Mouse (Mus musculus): ENCODE data around the gene Taz. TPM values are rescaled to one million over a fixed set of nuclear protein-coding genes. Genes with fewer than 3 reads are reported as not detected.

Gene Taz
- total and polyA plus RNA-seq, 3 experiments: 28.0 to 34.1 TPM; not detected in 1

GRCm38 (mm10) chrX:74293431-74293830 is 11.7 kb downstream of the Taz start (continued):
- TF ChIP-seq CTCF (IDR thresholded peaks at IDR 0.05 in 2 of 3, conservative IDR thresholded peaks at IDR 0.05 in 1 of 3; ENCODE audit: control insufficient read depth in 1 of 3, insufficient read depth in 1 of 3, low read depth in 2 of 3, low read length in 3 of 3, poor library complexity in 1 of 3, severe bottlenecking in 1 of 3) (no peak), MAFK (IDR thresholded peaks at IDR 0.05; ENCODE audit: borderline replicate concordance, low read depth, low read length) (no peak), GABPA (IDR thresholded peaks at IDR 0.05; ENCODE audit: low read depth, low read length) (no peak), USF2 (IDR thresholded peaks at IDR 0.05; ENCODE audit: borderline replicate concordance in 1 of 2, insufficient read depth in 1 of 2, low read depth in 1 of 2, low read length in 2 of 2) (no peak), POLR2A (IDR thresholded peaks at IDR 0.05; ENCODE audit: control insufficient read depth in 1 of 2, insufficient read depth in 1 of 2, low read depth in 1 of 2, low read length in 2 of 2, poor library complexity in 1 of 2) (no peak), MEF2A (IDR thresholded peaks at IDR 0.05; ENCODE audit: extremely low read depth, insufficient replicate concordance, low read depth, low read length, poor library complexity, severe bottlenecking) (no peak), TCF12 (IDR thresholded peaks at IDR 0.05; ENCODE audit: low read depth, low read length) (peak; percentile 78), SMC3 (IDR thresholded peaks at IDR 0.05; ENCODE audit: low read depth, low read length) (no peak), BHLHE40 (IDR thresholded peaks at IDR 0.05; ENCODE audit: borderline replicate concordance, low read depth, low read length) (no peak), NELFE (IDR thresholded peaks at IDR 0.05; ENCODE audit: low read depth, low read length) (no peak), USF1 (IDR thresholded peaks at IDR 0.05; ENCODE audit: low read depth, low read length) (no peak), GATA1 (IDR thresholded peaks at IDR 0.05; ENCODE audit: low read depth, low read length) (peak; percentile 90), ZMIZ1 (IDR thresholded peaks at IDR 0.05; ENCODE audit: low read depth, low read length) (no peak), TBP (IDR thresholded peaks at IDR 0.05; ENCODE audit: low read depth, low read length) (no peak), MAZ (IDR thresholded peaks at IDR 0.05; ENCODE audit: low read depth, low read length) (no peak), MYB (IDR thresholded peaks at IDR 0.05; ENCODE audit: low read depth, low read length) (no peak), JUND (IDR thresholded peaks at IDR 0.05; ENCODE audit: low read depth, low read length) (no peak)

- H3K4me3 ChIP-seq (ENCODE audit: control insufficient read depth in 1 of 2, insufficient read depth in 1 of 2, low read depth in 2 of 2, low read length in 2 of 2): peak within 1 kb of the TSS; percentile 97 to 99
- no peaks in the 10 kb centered on the region for H3K9me3 ChIP-seq (replicated peaks; ENCODE audit: insufficient read depth, low read length)
- peak within 1 kb of the TSS; percentile 70 for H3K27ac ChIP-seq (ENCODE audit: control insufficient read depth, low read depth, low read length)
- DNase-seq (ENCODE audit: low read depth, low spot score): peak; percentile 95
- no peaks in the 10 kb centered on the region for H3K27me3 ChIP-seq (ENCODE audit: control insufficient read depth in 1 of 2, insufficient read depth in 2 of 2, low read length in 2 of 2)
- H3K4me1 ChIP-seq (ENCODE audit: control insufficient read depth in 1 of 2, insufficient read depth in 2 of 2, low read length in 2 of 2): peaks cover 3 to 8% of the 10 kb centered on the region in 2 experiments; a peak in 3 of 4 replicates
- peak within 1 kb of the TSS; percentile 96 for H3K9ac ChIP-seq (ENCODE audit: control insufficient read depth, low read depth, low read length, poor library complexity, severe bottlenecking)
- peaks cover 0 to 18% of the 10 kb centered on the region in 2 experiments; a peak in 3 of 4 replicates for H3K36me3 ChIP-seq (ENCODE audit: control insufficient read depth in 1 of 2, insufficient read depth in 2 of 2, low read length in 2 of 2)
- peaks cover 10% of the 10 kb centered on the region for H3K79me2 ChIP-seq (ENCODE audit: control insufficient read depth, insufficient read depth, low read length, poor library complexity)
- TF ChIP-seq MYC (IDR thresholded peaks at IDR 0.05; ENCODE audit: low read depth, low read length): no peak
- TF ChIP-seq MAFK (IDR thresholded peaks at IDR 0.05; ENCODE audit: borderline replicate concordance, low read depth, low read length): no peak
- no peak for TF ChIP-seq ZNF384 (IDR thresholded peaks at IDR 0.05; ENCODE audit: low read depth, low read length)
- TF ChIP-seq RAD21 (IDR thresholded peaks at IDR 0.05; ENCODE audit: low read depth, low read length): no peak
- no peak for TF ChIP-seq JUND (IDR thresholded peaks at IDR 0.05; ENCODE audit: low read depth, low read length)
- peak; percentile 75 to 87 for TF ChIP-seq POLR2A (IDR thresholded peaks at IDR 0.05; ENCODE audit: control insufficient read depth in 1 of 2, insufficient read depth in 1 of 2, low read depth in 1 of 2, low read length in 2 of 2, poor library complexity in 1 of 2)
- TF ChIP-seq SMC3 (IDR thresholded peaks at IDR 0.05; ENCODE audit: low read depth, low read length): no peak
- TF ChIP-seq CHD1 (IDR thresholded peaks at IDR 0.05; ENCODE audit: low read depth, low read length): no peak
- TF ChIP-seq USF1 (IDR thresholded peaks at IDR 0.05; ENCODE audit: low read depth, low read length): peak; percentile 82
- TF ChIP-seq CTCF (IDR thresholded peaks at IDR 0.05 in 2 of 3, conservative IDR thresholded peaks at IDR 0.05 in 1 of 3; ENCODE audit: control insufficient read depth in 1 of 3, insufficient read depth in 1 of 3, low read depth in 2 of 3, low read length in 3 of 3, poor library complexity in 1 of 3, severe bottlenecking in 1 of 3): no peak
- no peak for TF ChIP-seq GABPA (IDR thresholded peaks at IDR 0.05; ENCODE audit: low read depth, low read length)
- no peak for TF ChIP-seq ZKSCAN1 (IDR thresholded peaks at IDR 0.05; ENCODE audit: low read depth, low read length)
- no peak for TF ChIP-seq EP300 (IDR thresholded peaks at IDR 0.05; ENCODE audit: low read depth in 1 of 2, low read length in 2 of 2)
- TF ChIP-seq POLR2AphosphoS2 (IDR thresholded peaks at IDR 0.05; ENCODE audit: low read length): peak; percentile 82
- no peak for TF ChIP-seq MYB (IDR thresholded peaks at IDR 0.05; ENCODE audit: low read depth, low read length)
- peak; percentile 68 for TF ChIP-seq NELFE (IDR thresholded peaks at IDR 0.05; ENCODE audit: low read depth, low read length)
- no peak; the same call in none of the 2 replicates for TF ChIP-seq SIN3A (IDR thresholded peaks at IDR 0.05; ENCODE audit: low read length)
- no peak for TF ChIP-seq USF2 (IDR thresholded peaks at IDR 0.05; ENCODE audit: borderline replicate concordance in 1 of 2, insufficient read depth in 1 of 2, low read depth in 1 of 2, low read length in 2 of 2)
- peak; percentile 65; the same call in 1 of the 2 replicates for TF ChIP-seq TBP (IDR thresholded peaks at IDR 0.05; ENCODE audit: low read depth, low read length)
- TF ChIP-seq TCF12 (IDR thresholded peaks at IDR 0.05; ENCODE audit: low read depth, low read length): 0 out of 2 replicates have a peak, but pooled peaks have one; percentile 24
- peak; percentile 56 for TF ChIP-seq ZMIZ1 (IDR thresholded peaks at IDR 0.05; ENCODE audit: low read depth, low read length)
- TF ChIP-seq E2F4 (IDR thresholded peaks at IDR 0.05; ENCODE audit: borderline replicate concordance, low read depth, low read length): no peak
- TF ChIP-seq RCOR1 (IDR thresholded peaks at IDR 0.05; ENCODE audit: low read depth, low read length): no peak
- TF ChIP-seq KAT2A (conservative IDR thresholded peaks at IDR 0.05; ENCODE audit: low read depth, low read length): no peak
- TF ChIP-seq ELF1 (IDR thresholded peaks at IDR 0.05; ENCODE audit: low read depth, low read length): no peak
These were observed 15.1 kb downstream of the Taz start, which contains the start of gene Atp6ap1 for GRCm38 (mm10) chrX:74296538-74297448. Atp6ap1 (plus strand) TSS chrX:74297097.
